Mouse (Mus musculus) heart, embryonic 10.5 days (tissue): ENCODE measurements around the gene Grin2b. TPM values are rescaled to one million over a fixed set of nuclear protein-coding genes. Genes with fewer than 3 reads are reported as not detected.

Source experiments
- DNase-seq: peaks from one replicate; pipeline ENCODE4 v3.0.0-alpha.2; 2017; ENCODE audit warnings: low spot score
- H3K27ac ChIP-seq: fragments of 300-500 bp; sonication (generic); 2 replicates; pipeline ENCODE4 v1.5.1; 2016; ENCODE audit warnings: mild to moderate bottlenecking
- H3K27me3 ChIP-seq: fragments of 300-500 bp; sonication (generic); 2 replicates; pipeline ENCODE4 v1.6.1; 2016; ENCODE audit warnings: mild to moderate bottlenecking; ENCODE audit not compliant: poor library complexity, insufficient read depth, severe bottlenecking
- H3K36me3 ChIP-seq: fragments of 300-500 bp; sonication (generic); 2 replicates; pipeline ENCODE4 v1.6.1; 2016; ENCODE audit warnings: mild to moderate bottlenecking, moderate library complexity
- H3K4me1 ChIP-seq: fragments of 300-500 bp; sonication (generic); 2 replicates; pipeline ENCODE4 v1.6.1; 2016; ENCODE audit warnings: mild to moderate bottlenecking
- H3K4me3 ChIP-seq: fragments of 300-500 bp; sonication (generic); 2 replicates; pipeline ENCODE4 v1.5.1; 2016; ENCODE audit warnings: mild to moderate bottlenecking, moderate library complexity
- H3K9me3 ChIP-seq: fragments of 300-500 bp; sonication (generic); 2 replicates; pipeline ENCODE4 v1.6.1; 2016; ENCODE audit warnings: mild to moderate bottlenecking, moderate library complexity
- WGBS: fragments of 180-500 bp; shearing (Covaris S2); methylation state at CpG from one replicate; pipeline ENCODE4 v1.1.7; 2016; 5-methylcytosine and 5-hydroxymethylcytosine counted together
- polyA plus RNA-seq: library from polyadenylated mRNA; unstranded; fragments of >200 nt; fragmentation: Nextera tagmentation; extraction: Ambion mirVana; gene quantifications from 2 replicates; pipeline ENCODE4 v1.2.1, GENCODE M21; 2016

The Grin2b gene
- polyA plus RNA-seq, 1 experiment from 2014 or later: 0.15 TPM

DNA sequence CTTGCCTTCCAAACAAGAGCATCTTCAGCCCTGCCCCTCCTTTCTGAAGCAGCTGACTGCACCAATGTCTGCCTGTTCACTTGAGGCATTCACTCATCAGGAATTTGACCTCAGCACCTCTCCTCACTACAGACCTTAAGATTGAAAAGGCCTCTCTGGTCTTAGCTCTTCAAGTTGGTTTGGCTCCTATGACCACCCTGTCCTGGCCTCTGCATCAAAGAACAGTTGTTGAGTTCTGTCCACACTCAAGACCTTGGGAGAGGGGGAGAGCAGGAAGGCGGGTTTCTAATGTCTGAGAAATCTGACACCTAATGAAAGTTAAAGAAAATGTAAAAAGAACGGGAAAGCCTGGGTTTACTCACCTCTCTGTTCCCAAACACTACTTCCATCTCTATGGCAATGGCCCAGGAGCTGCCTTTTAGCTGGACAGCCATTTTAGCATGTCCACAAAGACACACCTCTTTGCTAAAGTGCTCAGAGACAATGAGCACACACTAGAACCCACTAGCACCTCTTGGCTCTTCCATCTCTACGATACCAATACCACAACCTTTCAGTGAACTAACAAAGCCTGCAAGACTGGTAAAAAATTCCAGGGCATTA, 202.5 kb downstream of the Grin2b start:
- Histone ChIP-seq H3K4me1 (no peaks in the 10 kb centered on the region), H3K27ac (no peak overlapping the region), H3K4me3 (no peak overlapping the region), H3K9me3 (no peaks in the 10 kb centered on the region), H3K36me3 (no peaks in the 10 kb centered on the region), H3K27me3 (no peaks in the 10 kb centered on the region)
- no peak for DNase-seq
- 57% methylated on average over 3 of the region's 3 CpGs for WGBS

- H3K4me3 ChIP-seq: no peak overlapping the region
- peaks cover 2% of the 10 kb centered on the region for H3K9me3 ChIP-seq
- H3K27me3 ChIP-seq: no peaks in the 10 kb centered on the region
- H3K4me1 ChIP-seq: no peaks in the 10 kb centered on the region
- no peaks in the 10 kb centered on the region for H3K36me3 ChIP-seq
- no peak overlapping the region for H3K27ac ChIP-seq
- DNase-seq: no peak
- WGBS: 63% methylated on average over 9 of the region's 9 CpGs
Measured at GRCm38 (mm10) chr6:135961766-135962165, 211.5 kb downstream of the Grin2b start.

- Histone ChIP-seq H3K4me1 (no peaks in the 10 kb centered on the region), H3K27me3 (no peaks in the 10 kb centered on the region), H3K4me3 (no peak overlapping the region), H3K27ac (no peak overlapping the region), H3K36me3 (no peaks in the 10 kb centered on the region), H3K9me3 (peaks cover 2% of the 10 kb centered on the region)
- 86% methylated on average over 10 of the region's 10 CpGs for WGBS
- no peak for DNase-seq
Measured at GRCm38 (mm10) chr6:135959629-135960028, 213.7 kb downstream of the Grin2b start.

DNA sequence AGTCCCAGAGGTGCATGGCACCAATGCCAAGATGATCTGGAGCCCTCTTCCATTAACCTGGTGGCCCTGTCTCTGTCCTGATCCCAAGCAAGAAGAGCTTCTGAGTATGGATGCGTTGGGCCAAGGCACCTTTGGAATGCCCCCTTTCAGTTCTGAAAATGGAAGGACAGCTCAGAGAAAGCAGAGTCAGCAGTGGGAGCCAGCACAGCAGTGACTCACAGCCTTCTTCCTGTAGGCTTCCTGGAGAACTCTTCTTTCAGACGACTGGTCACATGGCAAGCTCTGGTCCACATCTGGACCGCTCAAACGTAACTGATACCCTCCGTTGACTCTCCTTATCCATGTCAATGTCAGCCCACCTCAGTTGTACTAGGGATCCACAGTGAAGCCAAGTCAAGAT, 221.6 kb downstream of the Grin2b start:
- WGBS: 72% methylated on average over 5 of the region's 5 CpGs

GRCm38 (mm10) chr6:135945511-135945910, 227.8 kb downstream of the Grin2b start:
- WGBS: 69% methylated on average over 5 of the region's 5 CpGs

More for the DNA sequence above, 221.6 kb downstream of the Grin2b start:
- no peaks in the 10 kb centered on the region for H3K4me1 ChIP-seq
- H3K27me3 ChIP-seq: no peaks in the 10 kb centered on the region
- no peak overlapping the region for H3K27ac ChIP-seq
- H3K9me3 ChIP-seq: no peaks in the 10 kb centered on the region
- H3K4me3 ChIP-seq: no peak overlapping the region
- DNase-seq: no peak
- no peaks in the 10 kb centered on the region for H3K36me3 ChIP-seq

GRCm38 (mm10) chr6:135944358-135944757, 229.0 kb downstream of the Grin2b start:
- no peaks in the 10 kb centered on the region for H3K9me3 ChIP-seq
- H3K4me3 ChIP-seq: no peak overlapping the region
- H3K4me1 ChIP-seq: no peaks in the 10 kb centered on the region
- H3K27me3 ChIP-seq: no peaks in the 10 kb centered on the region
- no peak overlapping the region for H3K27ac ChIP-seq
- 84% methylated on average over 5 of the region's 5 CpGs for WGBS
- no peaks in the 10 kb centered on the region for H3K36me3 ChIP-seq
- DNase-seq: no peak

More at GRCm38 (mm10) chr6:135945511-135945910, 227.8 kb downstream of the Grin2b start:
- H3K36me3 ChIP-seq: no peaks in the 10 kb centered on the region
- no peaks in the 10 kb centered on the region for H3K27me3 ChIP-seq
- DNase-seq: no peak
- no peak overlapping the region for H3K4me3 ChIP-seq
- no peaks in the 10 kb centered on the region for H3K9me3 ChIP-seq
- no peaks in the 10 kb centered on the region for H3K4me1 ChIP-seq
- no peak overlapping the region for H3K27ac ChIP-seq

GRCm38 (mm10) chr6:135943121-135943617, 230.1 kb downstream of the Grin2b start:
- WGBS: 88% methylated on average over 6 of the region's 6 CpGs
- Histone ChIP-seq H3K27me3 (no peaks in the 10 kb centered on the region), H3K27ac (no peak overlapping the region), H3K9me3 (no peaks in the 10 kb centered on the region), H3K4me3 (no peak overlapping the region), H3K4me1 (no peaks in the 10 kb centered on the region), H3K36me3 (no peaks in the 10 kb centered on the region)
- DNase-seq: no peak

DNA sequence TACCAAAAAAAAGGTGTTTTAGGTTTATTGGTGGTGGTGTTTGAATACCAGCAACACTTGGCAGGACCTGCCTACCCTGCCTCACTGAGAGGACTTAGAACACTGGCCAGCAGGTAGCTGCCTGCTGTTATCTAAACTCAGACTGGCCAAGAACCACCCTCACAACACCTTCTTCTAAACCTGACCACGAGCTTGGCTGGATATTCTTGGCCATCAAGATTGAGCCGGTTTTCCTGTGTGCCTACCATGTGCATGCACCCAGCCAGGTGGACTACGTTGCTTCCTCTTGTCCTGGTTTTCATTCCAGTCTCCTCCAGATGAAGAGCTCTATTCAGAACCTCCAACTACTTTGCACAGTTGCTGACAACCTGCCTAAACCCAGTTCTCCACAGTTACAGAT, 240.4 kb downstream of the Grin2b start:
- H3K27me3 ChIP-seq: no peaks in the 10 kb centered on the region
- H3K9me3 ChIP-seq: no peaks in the 10 kb centered on the region
- H3K36me3 ChIP-seq: no peaks in the 10 kb centered on the region
- no peak overlapping the region for H3K4me3 ChIP-seq
- no peaks in the 10 kb centered on the region for H3K4me1 ChIP-seq
- 84% methylated on average over 3 of the region's 3 CpGs for WGBS
- no peak for DNase-seq
- H3K27ac ChIP-seq: no peak overlapping the region

DNA sequence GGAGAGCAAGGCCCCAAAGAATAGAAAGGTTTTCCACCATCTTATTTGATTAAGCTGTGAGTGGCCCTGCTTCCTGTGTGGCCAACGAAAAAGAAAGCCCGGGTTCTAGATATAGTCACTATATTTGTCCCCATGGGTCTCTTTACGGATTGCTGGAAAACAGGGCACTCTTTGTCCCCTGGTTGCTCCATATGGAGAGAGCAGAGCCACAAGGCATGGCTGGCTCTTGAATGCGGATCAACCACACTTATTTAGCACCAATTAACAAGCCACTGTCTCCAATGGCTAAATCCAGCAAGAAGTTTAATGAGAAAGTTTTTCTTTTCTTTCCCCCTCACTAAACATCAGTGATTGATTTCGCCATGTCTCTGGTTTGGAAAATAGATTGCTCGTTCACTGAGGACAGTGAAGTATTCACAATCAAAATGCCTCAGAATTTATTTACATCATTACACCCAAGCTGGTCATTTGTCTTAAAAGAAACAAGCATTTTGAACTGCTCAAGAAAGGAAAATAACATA, 240.9 kb downstream of the Grin2b start:
- WGBS: 64% methylated on average over 6 of the region's 6 CpGs
- H3K36me3 ChIP-seq: no peaks in the 10 kb centered on the region
- H3K9me3 ChIP-seq: no peaks in the 10 kb centered on the region
- no peak for DNase-seq
- no peaks in the 10 kb centered on the region for H3K4me1 ChIP-seq
- no peaks in the 10 kb centered on the region for H3K27me3 ChIP-seq
- H3K27ac ChIP-seq: no peak overlapping the region
- no peak overlapping the region for H3K4me3 ChIP-seq

- no peaks in the 10 kb centered on the region for H3K27me3 ChIP-seq
- H3K9me3 ChIP-seq: no peaks in the 10 kb centered on the region
- no peak overlapping the region for H3K4me3 ChIP-seq
- no peaks in the 10 kb centered on the region for H3K36me3 ChIP-seq
- H3K4me1 ChIP-seq: 0 out of 2 replicates have a peak, but pooled peaks cover 4% of the 10 kb centered on the region
- no peak overlapping the region for H3K27ac ChIP-seq
- DNase-seq: no peak
Measured at GRCm38 (mm10) chr6:135917676-135918075, 255.6 kb downstream of the Grin2b start.

DNA sequence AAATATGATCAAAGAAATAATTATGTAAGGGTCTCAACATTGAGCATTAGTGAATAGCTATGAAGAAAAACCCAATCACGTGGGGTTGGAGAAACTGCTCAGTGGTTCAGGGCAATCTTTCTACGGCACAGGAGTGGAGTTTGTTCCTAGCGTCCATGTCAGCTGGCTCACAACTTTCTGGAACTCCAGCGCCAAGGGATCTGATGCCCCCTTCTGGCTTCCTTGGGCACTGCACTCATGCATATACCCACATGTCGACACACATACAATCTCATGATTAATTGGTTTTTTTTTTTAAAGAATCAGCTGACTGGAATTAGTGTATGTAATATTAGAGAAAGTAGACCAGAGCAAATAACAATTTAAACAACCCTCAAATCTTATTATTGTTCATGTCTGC, 258.7 kb downstream of the Grin2b start:
- no peaks in the 10 kb centered on the region for H3K27me3 ChIP-seq
- H3K36me3 ChIP-seq: no peaks in the 10 kb centered on the region
- 0 out of 2 replicates have a peak, but pooled peaks cover 4% of the 10 kb centered on the region for H3K4me1 ChIP-seq
- H3K9me3 ChIP-seq: no peaks in the 10 kb centered on the region
- WGBS: 91% methylated on average over 5 of the region's 5 CpGs
- no peak for DNase-seq
- H3K4me3 ChIP-seq: no peak overlapping the region
- H3K27ac ChIP-seq: no peak overlapping the region

DNA sequence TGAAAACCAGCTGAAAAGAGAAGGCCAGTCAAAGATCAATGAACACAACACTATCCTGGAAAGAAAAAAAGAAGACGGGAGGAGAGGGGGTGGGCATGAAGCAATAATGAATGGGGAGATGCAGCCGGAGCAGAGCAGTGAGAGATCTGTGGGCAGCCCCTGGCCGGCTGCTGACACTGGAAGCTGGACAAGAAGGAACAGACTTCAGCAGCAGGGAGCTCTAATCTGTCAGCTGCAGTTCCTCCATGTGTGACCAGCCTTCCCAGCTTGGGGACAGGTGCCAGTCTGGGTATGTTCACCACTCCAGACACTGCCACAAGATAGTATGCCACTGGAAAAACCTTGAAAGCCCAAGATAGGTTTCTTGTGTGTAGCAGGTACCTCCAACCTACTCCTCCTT, 261.2 kb downstream of the Grin2b start:
- H3K4me1 ChIP-seq: peaks cover 11% of the 10 kb centered on the region
- no peak overlapping the region for H3K4me3 ChIP-seq
- no peak for DNase-seq
- 72% methylated on average over 3 of the region's 3 CpGs for WGBS
- H3K36me3 ChIP-seq: no peaks in the 10 kb centered on the region
- no peaks in the 10 kb centered on the region for H3K9me3 ChIP-seq
- H3K27ac ChIP-seq: no peak overlapping the region
- H3K27me3 ChIP-seq: no peaks in the 10 kb centered on the region

DNA sequence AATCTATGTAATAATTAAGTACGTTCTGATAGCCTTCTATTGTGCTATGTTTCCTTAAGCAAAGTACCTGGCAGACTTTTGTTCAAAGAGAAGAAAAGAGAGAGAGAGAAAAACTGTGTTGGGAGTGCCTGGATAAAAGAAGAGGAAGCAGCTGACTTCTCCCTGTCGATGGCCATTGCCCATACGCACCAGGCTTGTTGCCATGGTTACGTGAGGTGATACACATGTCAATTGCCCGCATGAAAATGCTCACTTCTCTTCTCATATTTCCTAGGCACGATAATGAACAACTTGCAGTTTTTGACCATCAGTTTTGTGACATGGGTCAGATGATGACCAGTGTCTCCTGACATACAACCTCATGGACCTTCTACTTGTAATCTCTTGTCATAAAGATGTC, 262.2 kb downstream of the Grin2b start:
- DNase-seq: no peak
- 82% methylated on average over 6 of the region's 6 CpGs for WGBS
- no peaks in the 10 kb centered on the region for H3K36me3 ChIP-seq
- H3K27ac ChIP-seq: no peak overlapping the region
- H3K9me3 ChIP-seq: no peaks in the 10 kb centered on the region
- H3K27me3 ChIP-seq: 0 out of 2 replicates have a peak, but pooled peaks cover under 1% of the 10 kb centered on the region
- peaks cover 11% of the 10 kb centered on the region for H3K4me1 ChIP-seq
- H3K4me3 ChIP-seq: no peak overlapping the region
